Mouse (Mus musculus) hindbrain, embryonic 15.5 days (tissue): ENCODE results near the gene Akp3. TPM values are rescaled to one million over a fixed set of nuclear protein-coding genes. Genes with fewer than 3 reads are reported as not detected.

Experiments used
- ATAC-seq: fragments of 200-750 bp; cut with Nextera tagmentation; 2 replicates; pipeline ENCODE4 v1.8.0; 2017; ENCODE audit warnings: low read depth, moderate number of reproducible peaks, moderate TSS enrichment; ENCODE audit not compliant: low FRiP score
- H3K27ac ChIP-seq: fragments of 300-500 bp; sonication (generic); replicated peaks from 2 replicates; pipeline ENCODE4 v1.5.1; 2015; ENCODE audit warnings: mild to moderate bottlenecking, inconsistent platforms
- H3K27me3 ChIP-seq: fragments of 300-500 bp; sonication (generic); 2 replicates; pipeline ENCODE4 v1.6.1; 2015; ENCODE audit warnings: control low read depth, inconsistent platforms
- H3K36me3 ChIP-seq: fragments of 300-500 bp; sonication (generic); 2 replicates; pipeline ENCODE4 v1.6.1; 2015; ENCODE audit warnings: control low read depth, inconsistent platforms
- H3K4me1 ChIP-seq: fragments of 300-500 bp; sonication (generic); replicated peaks from 2 replicates; pipeline ENCODE4 v1.6.1; 2015; ENCODE audit warnings: control low read depth, inconsistent platforms
- H3K4me2 ChIP-seq: fragments of 300-500 bp; sonication (generic); 2 replicates; pipeline ENCODE4 v1.6.1; 2015; ENCODE audit warnings: moderate library complexity, mild to moderate bottlenecking, inconsistent platforms
- H3K4me3 ChIP-seq: fragments of 300-500 bp; sonication (generic); 2 replicates; pipeline ENCODE4 v1.5.1; 2015; ENCODE audit warnings: mild to moderate bottlenecking, inconsistent platforms
- H3K9ac ChIP-seq: fragments of 300-500 bp; sonication (generic); 2 replicates; pipeline ENCODE4 v1.6.1; 2015; ENCODE audit warnings: inconsistent platforms
- H3K9me3 ChIP-seq: fragments of 300-500 bp; sonication (generic); 2 replicates; pipeline ENCODE4 v1.6.1; 2016; ENCODE audit warnings: control low read depth, inconsistent platforms
- WGBS: fragments of 180-500 bp; shearing (Covaris S2); methylation state at CpG from one replicate; pipeline ENCODE4 v1.1.7; 2015; 5-methylcytosine and 5-hydroxymethylcytosine counted together
- polyA plus RNA-seq: library from polyadenylated mRNA; unstranded; fragments of >200 nt; fragmentation: Nextera tagmentation; extraction: Ambion mirVana; gene quantifications from 2 replicates; pipeline ENCODE4 v1.2.1, GENCODE M21; 2015

The Akp3 gene
- polyA plus RNA-seq, 1 experiment from 2014 or later: not detected

- Histone ChIP-seq H3K36me3 (no peaks in the 10 kb centered on the region), H3K4me2 (no peak overlapping the region), H3K4me3 (no peak overlapping the region), H3K27me3 (no peaks in the 10 kb centered on the region), H3K27ac (no peak overlapping the region), H3K4me1 (no peaks in the 10 kb centered on the region), H3K9ac (no peak overlapping the region), H3K9me3 (no peaks in the 10 kb centered on the region)
- no peak for ATAC-seq
- 39% methylated on average over 9 of the region's 9 CpGs for WGBS
These were observed 12.9 kb upstream of the Akp3 start for GRCm38 (mm10) chr1:87111719-87112354.

DNA sequence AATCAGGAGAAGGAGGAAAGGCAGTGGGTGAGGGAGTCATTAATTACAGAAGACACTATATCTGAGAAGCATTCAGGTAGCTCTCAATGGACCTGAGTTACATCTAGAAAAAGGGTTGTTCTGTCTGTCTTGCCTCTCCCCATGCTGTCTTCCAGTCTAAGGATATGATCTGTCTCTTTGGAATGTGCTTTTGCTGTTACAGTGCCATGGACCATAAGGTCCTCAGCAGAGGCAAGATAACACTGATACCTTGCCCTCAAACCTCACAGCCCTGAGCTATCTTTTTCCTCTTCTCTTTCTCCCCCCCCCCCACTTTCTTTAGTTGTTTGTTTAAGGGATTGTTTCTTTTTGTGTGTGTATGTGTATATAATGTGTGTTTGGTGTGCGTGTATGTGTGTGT, 10.0 kb upstream of the Akp3 start:
- no peak for ATAC-seq
- 89% methylated on average over 1 of the region's 1 CpGs for WGBS

GRCm38 (mm10) chr1:87127206-87128030, 2.6 kb downstream of the Akp3 start:
- peak overlapping the region; percentile 29; the same call in 1 of the 2 replicates for H3K9ac ChIP-seq
- ATAC-seq: peak; percentile 74
- H3K4me2 ChIP-seq: peak overlapping the region; percentile 48
- no peaks in the 10 kb centered on the region for H3K36me3 ChIP-seq
- H3K4me1 ChIP-seq: peaks cover 7% of the 10 kb centered on the region; the same call in 1 of the 2 replicates
- no peaks in the 10 kb centered on the region for H3K9me3 ChIP-seq
- peaks cover 22% of the 10 kb centered on the region for H3K27me3 ChIP-seq
- H3K4me3 ChIP-seq: peak overlapping the region; percentile 28
- no peak overlapping the region for H3K27ac ChIP-seq
- WGBS: 6% methylated on average over 43 of the region's 43 CpGs

More for the DNA sequence above, 10.0 kb upstream of the Akp3 start:
- H3K27ac ChIP-seq: no peak overlapping the region
- no peak overlapping the region for H3K9ac ChIP-seq
- H3K4me2 ChIP-seq: no peak overlapping the region
- no peaks in the 10 kb centered on the region for H3K36me3 ChIP-seq
- H3K27me3 ChIP-seq: no peaks in the 10 kb centered on the region
- no peak overlapping the region for H3K4me3 ChIP-seq
- H3K4me1 ChIP-seq: no peaks in the 10 kb centered on the region
- H3K9me3 ChIP-seq: no peaks in the 10 kb centered on the region

DNA sequence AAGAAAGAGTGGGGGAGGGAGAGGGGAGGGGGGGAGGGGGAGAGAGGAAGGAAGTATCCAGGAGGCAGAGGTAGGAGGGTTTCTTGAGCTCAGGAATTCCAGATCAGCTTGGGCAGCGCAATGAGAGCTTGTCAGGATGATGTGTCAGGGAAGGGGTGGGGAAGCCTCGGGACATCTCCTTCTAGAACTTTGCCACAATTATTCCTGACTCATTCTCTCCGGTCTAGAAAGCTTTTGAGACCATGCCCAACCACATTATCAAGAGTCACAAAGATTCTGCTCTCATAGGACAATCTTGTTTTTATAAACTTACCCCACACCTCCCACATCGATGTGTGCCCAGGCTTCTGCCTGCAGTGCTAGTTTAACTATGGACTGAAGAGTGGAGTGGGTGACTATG, 7.0 kb downstream of the Akp3 start:
- Histone ChIP-seq H3K27me3 (peaks cover 15% of the 10 kb centered on the region), H3K36me3 (no peaks in the 10 kb centered on the region), H3K4me3 (no peak overlapping the region), H3K27ac (no peak overlapping the region), H3K4me2 (no peak overlapping the region), H3K9me3 (no peaks in the 10 kb centered on the region), H3K4me1 (peaks cover 7% of the 10 kb centered on the region; the same call in 1 of the 2 replicates), H3K9ac (no peak overlapping the region)
- WGBS: 84% methylated on average over 4 of the region's 4 CpGs
- no peak for ATAC-seq

DNA sequence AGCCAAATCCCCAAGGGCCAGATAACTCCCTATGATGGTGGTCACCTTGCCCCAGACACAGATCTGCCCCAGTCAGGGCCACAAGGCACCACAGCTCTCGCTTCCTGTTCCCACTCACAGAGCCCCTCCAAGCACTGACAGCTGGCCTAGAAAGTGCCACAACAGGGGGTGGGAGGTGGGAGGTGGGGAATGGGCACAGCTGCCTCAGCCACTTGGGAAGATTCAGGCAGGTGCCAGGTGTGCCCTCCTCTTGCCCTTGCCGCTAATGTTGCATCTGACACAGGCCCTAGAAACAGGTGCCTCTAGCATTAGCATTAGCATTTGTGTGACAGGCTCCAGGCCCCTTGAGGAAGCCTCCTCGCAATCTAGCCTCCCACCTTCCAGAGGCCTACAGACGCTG, 16.8 kb downstream of the Akp3 start:
- no peak overlapping the region for H3K9ac ChIP-seq
- 0 out of 2 replicates have a peak overlapping the region, but pooled peaks have one; percentile 14 for H3K27ac ChIP-seq
- no peak overlapping the region for H3K4me3 ChIP-seq
- no peaks in the 10 kb centered on the region for H3K27me3 ChIP-seq
- H3K36me3 ChIP-seq: no peaks in the 10 kb centered on the region
- ATAC-seq: peak; percentile 35; the same call in 1 of the 2 replicates
- 64% methylated on average over 4 of the region's 4 CpGs for WGBS
- no peak overlapping the region for H3K4me2 ChIP-seq
- peaks cover 22% of the 10 kb centered on the region for H3K4me1 ChIP-seq
- H3K9me3 ChIP-seq: no peaks in the 10 kb centered on the region

DNA sequence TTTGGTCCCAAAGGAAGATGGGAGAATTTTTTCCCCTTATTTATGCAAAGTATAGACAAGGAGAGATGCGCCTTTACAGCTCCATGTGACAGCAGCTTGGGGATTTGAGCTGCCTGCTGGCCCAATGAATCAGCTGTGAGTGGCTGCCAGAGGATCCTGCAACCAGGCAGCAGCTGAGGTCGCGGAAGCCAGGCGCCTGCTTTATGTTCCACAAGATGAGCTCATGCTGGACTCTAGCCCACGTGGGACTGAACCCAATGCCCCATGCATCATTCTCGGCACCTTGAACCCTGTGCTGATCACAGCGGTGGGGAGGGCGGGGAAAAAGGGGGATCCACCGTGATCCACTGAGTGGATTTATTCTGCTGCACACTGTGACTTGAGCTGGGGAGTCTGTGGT, 17.7 kb downstream of the Akp3 start:
- Histone ChIP-seq H3K36me3 (no peaks in the 10 kb centered on the region), H3K27me3 (no peaks in the 10 kb centered on the region), H3K9me3 (no peaks in the 10 kb centered on the region), H3K4me1 (peaks cover 22% of the 10 kb centered on the region), H3K9ac (no peak overlapping the region), H3K4me3 (no peak overlapping the region), H3K27ac (0 out of 2 replicates have a peak overlapping the region, but pooled peaks have one; percentile 14), H3K4me2 (no peak overlapping the region; the same call in 1 of the 2 replicates)
- peak; percentile 74 for ATAC-seq
- whole genome bisulfite sequencing: 32% methylated on average over 9 of the region's 9 CpGs

GRCm38 (mm10) chr1:87143141-87143540, 18.4 kb downstream of the Akp3 start:
- Histone ChIP-seq H3K27me3 (no peaks in the 10 kb centered on the region), H3K9ac (no peak overlapping the region), H3K4me2 (no peak overlapping the region), H3K4me3 (no peak overlapping the region), H3K27ac (no peak overlapping the region), H3K36me3 (no peaks in the 10 kb centered on the region), H3K4me1 (peaks cover 22% of the 10 kb centered on the region), H3K9me3 (no peaks in the 10 kb centered on the region)
- peak; percentile 36; the same call in 1 of the 2 replicates for ATAC-seq
- 57% methylated on average over 10 of the region's 10 CpGs for WGBS

GRCm38 (mm10) chr1:87149422-87149821, 24.6 kb downstream of the Akp3 start:
- peaks cover 37% of the 10 kb centered on the region for H3K27me3 ChIP-seq
- H3K27ac ChIP-seq: no peak overlapping the region
- no peak overlapping the region for H3K4me2 ChIP-seq
- peaks cover 17% of the 10 kb centered on the region for H3K4me1 ChIP-seq
- no peak overlapping the region for H3K4me3 ChIP-seq
- H3K9ac ChIP-seq: no peak overlapping the region
- H3K36me3 ChIP-seq: no peaks in the 10 kb centered on the region
- 36% methylated on average over 13 of the region's 13 CpGs for WGBS
- H3K9me3 ChIP-seq: no peaks in the 10 kb centered on the region
- no peak for ATAC-seq

- ATAC-seq: no peak
- H3K36me3 ChIP-seq: no peaks in the 10 kb centered on the region
- 91% methylated on average over 6 of the region's 6 CpGs for WGBS
- no peak overlapping the region for H3K9ac ChIP-seq
- no peak overlapping the region for H3K27ac ChIP-seq
- H3K4me1 ChIP-seq: peaks cover 34% of the 10 kb centered on the region
- no peak overlapping the region for H3K4me2 ChIP-seq
- H3K9me3 ChIP-seq: no peaks in the 10 kb centered on the region
- H3K4me3 ChIP-seq: no peak overlapping the region
- peaks cover 51% of the 10 kb centered on the region for H3K27me3 ChIP-seq
These were observed 26.5 kb downstream of the Akp3 start for GRCm38 (mm10) chr1:87151286-87151685.

- peak overlapping the region; percentile 43 for H3K4me3 ChIP-seq
- H3K27ac ChIP-seq: no peak overlapping the region
- no peaks in the 10 kb centered on the region for H3K9me3 ChIP-seq
- no peaks in the 10 kb centered on the region for H3K36me3 ChIP-seq
- H3K9ac ChIP-seq: peak overlapping the region; percentile 28
- under 1% methylated on average over 72 of the region's 72 CpGs for WGBS
- ATAC-seq: peak; percentile 33
- peaks cover 57% of the 10 kb centered on the region for H3K27me3 ChIP-seq
- peak overlapping the region; percentile 83 for H3K4me2 ChIP-seq
- peaks cover 34% of the 10 kb centered on the region for H3K4me1 ChIP-seq
These were observed 29.2 kb downstream of the Akp3 start for GRCm38 (mm10) chr1:87153776-87154500.

DNA sequence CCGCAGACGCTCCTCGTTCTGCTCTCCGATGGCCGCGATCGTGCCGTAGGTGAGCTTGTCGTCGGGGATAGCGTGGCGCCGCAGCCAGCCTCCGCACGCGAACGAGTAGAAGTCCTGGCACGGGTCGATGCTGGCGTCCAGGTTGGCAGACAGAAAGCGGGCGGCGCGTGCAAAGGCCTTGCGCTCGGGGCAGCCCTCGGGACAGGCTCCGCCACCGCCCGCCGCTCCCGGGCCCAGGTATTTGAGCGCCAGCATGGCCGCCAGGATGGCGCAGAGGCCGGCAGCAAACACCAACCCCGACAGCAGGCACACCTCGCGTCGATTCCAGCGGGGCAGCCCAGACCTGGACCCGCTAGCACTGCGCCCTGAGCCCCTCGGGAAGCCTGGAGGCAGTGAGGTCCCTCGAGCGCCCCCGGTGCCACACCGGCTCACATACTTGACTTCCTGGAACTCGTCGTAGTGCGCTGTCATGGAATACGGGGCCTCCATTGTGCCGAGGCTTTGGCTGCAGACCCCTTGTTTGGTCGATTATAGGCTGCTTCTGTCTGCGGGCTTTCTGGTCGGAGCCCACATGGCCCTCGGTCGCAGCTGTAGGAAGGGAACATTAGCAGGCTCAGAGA, 29.8 kb downstream of the Akp3 start:
- Histone ChIP-seq H3K4me2 (peak overlapping the region; percentile 83), H3K4me1 (peaks cover 34% of the 10 kb centered on the region), H3K27ac (no peak overlapping the region), H3K9ac (peak overlapping the region; percentile 28; the same call in 1 of the 2 replicates), H3K4me3 (peak overlapping the region; percentile 43), H3K36me3 (no peaks in the 10 kb centered on the region), H3K27me3 (peaks cover 57% of the 10 kb centered on the region), H3K9me3 (no peaks in the 10 kb centered on the region)
- whole genome bisulfite sequencing: 1% methylated on average over 57 of the region's 58 CpGs
- ATAC-seq: no peak
